Mouse (Mus musculus): ENCODE results near the gene Auh.

GRCm38 (mm10) chr13:52845618-52846017 lies 83.9 kb downstream of the Auh start:
- TF ChIP-seq EP300 (IDR thresholded peaks at IDR 0.05; ENCODE audit: insufficient read depth, low read depth, low read length) (no peak), CTCF (IDR thresholded peaks at IDR 0.05) (no peak), POLR2A (IDR thresholded peaks at IDR 0.05; ENCODE audit: insufficient read depth, low read depth, low read length) (no peak)
